In genomic region chr8:71519037-71519825, GRCm38 (mm10) we compare ENCODE assay signal across 9 mouse cellular contexts. TPM values are rescaled to one million over a fixed set of nuclear protein-coding genes. Genes with fewer than 3 reads are reported as not detected.
A peak's percentile ranks its signal among the peaks of the same experiment; 100 is the strongest.
DNase-seq lines count a peak whose midpoint lies in the region.
"Not testable (repeated sequence)": the region's sequence is repeated elsewhere in the genome, so short reads cannot be mapped to it uniquely, and the experiment has no call there.
"Had no signal": no experiment of that assay in that cellular context is flagged by ENCODE, and none has a peak within 500 bp of the region (broad histone marks: within the 10 kb centered on the region; RNA-seq: fewer than 3 reads in every experiment).

No protein-coding gene starts in this region.

- H3K27me3 ChIP-seq in midbrain, embryonic 10.5 days (ENCODE audit: low read depth, poor library complexity, severe bottlenecking), result peaks cover 21% of the 10 kb centered on the region
- H3K27me3 ChIP-seq in splenic B cell, adult 2 months (ENCODE audit: control insufficient read depth, insufficient read depth, low read length, poor library complexity, severe bottlenecking), result not testable (repeated sequence)

- WGBS in midbrain, embryonic 10.5 days, result 46% methylated on average over 10 of the region's 10 CpGs

- H3K36me3 ChIP-seq in midbrain, embryonic 10.5 days; splenic B cell, adult 2 months (ENCODE audit: control insufficient read depth, insufficient read depth, low read length, poor library complexity, severe bottlenecking): not testable (repeated sequence)

- DNase-seq in 416B (ENCODE audit: low read depth) (peak; percentile 85), adipocyte (ENCODE audit: low spot score) (peak; percentile 89)
- DNase-seq in cerebellum, postnatal 14 days, result peak; percentile 64 to 79
- DNase-seq in gastrocnemius, adult 18-20 months (ENCODE audit: low spot score), result peak; percentile 66
- peak; percentile 85 for DNase-seq in induced T-regulatory cell, adult 2 months (ENCODE audit: low read depth)
- DNase-seq in left cerebral cortex, postnatal 4 days, result peak; percentile 56
- peak; percentile 57 for DNase-seq in midbrain, embryonic 10.5 days (ENCODE audit: low spot score)
- peak; percentile 75 for DNase-seq in splenic B cell, adult 2 months (ENCODE audit: low read depth, low spot score)

- not testable (repeated sequence) for H3K4me3 ChIP-seq in midbrain, embryonic 10.5 days

- H3K9me3 ChIP-seq in midbrain, embryonic 10.5 days (replicated peaks), result not testable (repeated sequence)

- intact Hi-C loops in left cerebral cortex, postnatal 4 days (cut with DNase I), result not testable (repeated sequence)

- not testable (repeated sequence) for H3K27ac ChIP-seq in midbrain, embryonic 10.5 days (replicated peaks)

- peaks cover 27% of the 10 kb centered on the region for H3K4me1 ChIP-seq in midbrain, embryonic 10.5 days

RNA-seq across cellular contexts. Expression of gene Ccdc194, which starts 6.3 kb away (rescaled TPM):
- not detected for total RNA-seq in gastrocnemius, adult 18-20 months (2021)
- total RNA-seq in left cerebral cortex, postnatal 4 days (2021), result not detected
- polyA plus RNA-seq in midbrain, embryonic 10.5 days (2016; fragmentation: Nextera tagmentation; extraction: Ambion mirVana), result 0.14 and 0.28 TPM in 2 replicates
- total RNA-seq: left cerebral cortex, postnatal 10 days had no signal

RNA-seq across cellular contexts. Expression of gene Plvap, which starts 7.7 kb away (rescaled TPM):
- 10 to 100 TPM; 11.1 to 12.0 TPM for total RNA-seq in gastrocnemius, adult 18-20 months (2021)
- total RNA-seq in left cerebral cortex, postnatal 4 days (2021), result 1 to 10 TPM; 6.2 to 7.3 TPM
- 39.4 and 45.2 TPM in 2 replicates for polyA plus RNA-seq in midbrain, embryonic 10.5 days (2016; fragmentation: Nextera tagmentation; extraction: Ambion mirVana)

RNA-seq across cellular contexts. Expression of gene Bst2, which starts 18.0 kb away (rescaled TPM):
- 1 to 10 TPM; 5.9 to 8.2 TPM for total RNA-seq in gastrocnemius, adult 18-20 months (2021)
- 1 to 10 TPM; 3.0 to 3.5 TPM for total RNA-seq in left cerebral cortex, postnatal 4 days (2021)
- polyA plus RNA-seq in midbrain, embryonic 10.5 days (2016; fragmentation: Nextera tagmentation; extraction: Ambion mirVana), result 8.6 and 9.3 TPM in 2 replicates

RNA-seq across cellular contexts. Expression of gene Mvb12a, which starts 23.5 kb away (rescaled TPM):
- 10 to 100 TPM; 22.5 to 24.8 TPM for total RNA-seq in gastrocnemius, adult 18-20 months (2021)
- 10 to 100 TPM; 37.4 to 40.7 TPM for total RNA-seq in left cerebral cortex, postnatal 4 days (2021)
- 62.1 and 62.9 TPM in 2 replicates for polyA plus RNA-seq in midbrain, embryonic 10.5 days (2016; fragmentation: Nextera tagmentation; extraction: Ambion mirVana)

RNA-seq across cellular contexts. Expression of gene Gtpbp3, which starts 31.3 kb away (rescaled TPM):
- total RNA-seq in gastrocnemius, adult 18-20 months (2021), result 10 to 100 TPM; 10.0 to 10.5 TPM
- total RNA-seq in left cerebral cortex, postnatal 4 days (2021), result 10 to 100 TPM; 23.0 to 24.1 TPM
- 20.0 and 21.8 TPM in 2 replicates for polyA plus RNA-seq in midbrain, embryonic 10.5 days (2016; fragmentation: Nextera tagmentation; extraction: Ambion mirVana)
